Comparison of ENCODE assay signal across 26 mouse cellular contexts in the genomic region with DNA sequence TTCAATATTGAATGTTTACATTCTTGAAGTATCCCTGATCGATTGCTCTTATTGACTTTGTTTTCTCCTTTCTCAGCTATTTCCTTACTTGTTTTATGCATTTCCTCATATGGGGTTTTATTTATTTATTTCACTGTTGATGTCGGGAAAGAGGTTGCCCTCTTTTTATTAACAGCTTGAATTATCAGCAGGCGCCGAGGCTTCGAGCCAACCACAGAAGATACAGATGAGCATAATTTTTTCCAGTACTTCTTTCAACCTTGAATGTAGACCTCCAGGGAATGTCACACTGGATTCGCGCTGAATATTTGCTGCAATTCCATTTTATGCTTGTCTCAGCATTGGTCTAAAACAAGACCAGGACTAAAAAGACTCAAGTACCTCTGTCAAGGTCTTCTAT.
DNase-seq lines count a peak whose midpoint lies in the region; ATAC-seq and TF ChIP-seq lines count a peak whose summit lies in the region.
"Had no signal": no experiment of that assay in that cellular context is flagged by ENCODE, and none has a peak within 500 bp of the region (broad histone marks: within the 10 kb centered on the region; RNA-seq: fewer than 3 reads in every experiment).

No protein-coding gene starts in this region.

- no peaks in the 10 kb centered on the region for H3K4me1 ChIP-seq in lung, embryonic 14.5 days (ENCODE audit: insufficient read depth)
- no peaks in the 10 kb centered on the region for H3K4me1 ChIP-seq in lung, adult 2 months (ENCODE audit: control insufficient read depth, insufficient read depth, low read length)
- H3K4me1 ChIP-seq: embryonic facial prominence, embryonic 10.5 days; forebrain, embryonic 10.5 days; heart, embryonic 12.5 days; limb, embryonic 13.5 days; liver, embryonic 12.5 days; lung, embryonic 15.5 days; neural tube, embryonic 12.5 days had no signal

- TF ChIP-seq CTCF in lung, embryonic 14.5 days (IDR thresholded peaks at IDR 0.05; ENCODE audit: low read depth) = no peak
- no peak for TF ChIP-seq CTCF in lung, adult 2 months (IDR thresholded peaks at IDR 0.05; ENCODE audit: insufficient read depth, low read length)

- no peak overlapping the region for H3K4me3 ChIP-seq in lung, embryonic 14.5 days (ENCODE audit: low read depth, low read length)
- no peak overlapping the region for H3K4me3 ChIP-seq in lung, adult 2 months (replicated peaks; ENCODE audit: extremely low read depth, low read depth, low read length)
- H3K4me3 ChIP-seq: embryonic facial prominence, embryonic 10.5 days; forebrain, embryonic 10.5 days; heart, embryonic 12.5 days; layer of hippocampus, adult 2 months; limb, embryonic 13.5 days; liver, embryonic 12.5 days; lung, embryonic 15.5 days; neural tube, embryonic 12.5 days had no signal

- H3K4me2 ChIP-seq in lung, embryonic 14.5 days = no peak overlapping the region
- H3K4me2 ChIP-seq: heart, embryonic 12.5 days; limb, embryonic 13.5 days; liver, embryonic 12.5 days; lung, embryonic 15.5 days; neural tube, embryonic 12.5 days had no signal

- no peak overlapping the region for H3K9ac ChIP-seq in lung, embryonic 14.5 days
- H3K9ac ChIP-seq: heart, embryonic 12.5 days; limb, embryonic 13.5 days; liver, embryonic 12.5 days; lung, embryonic 15.5 days; neural tube, embryonic 12.5 days had no signal

- DNase-seq in lung, embryonic 14.5 days = peak; percentile 71
- no peak for DNase-seq in lung, adult 2 months
- DNase-seq in cerebellum, adult 11 months = peak; percentile 70
- DNase-seq in cerebellum, adult 9-11 months = peak; percentile 82
- DNase-seq in lung, postnatal 4 days = peak; percentile 4 to 22
- no peak for DNase-seq in retina, embryonic 14.5 days (ENCODE audit: low spot score)
- DNase-seq: adrenal gland, postnatal 36 days; gastrocnemius, postnatal 14 days; heart, adult 18-20 months; heart, postnatal 10 days; kidney, postnatal 25 days; midbrain, embryonic 14.5 days; thymus, adult 2 months; thymus, postnatal 4 days had no signal

- ATAC-seq in lung, embryonic 14.5 days (ENCODE audit: insufficient read depth) = peak; percentile 41; the same call in 1 of the 2 replicates
- ATAC-seq in activated CD4-positive, CD25-positive, alpha-beta regulatory T cell, adult 4 months = no peak
- ATAC-seq: forebrain, embryonic 16.5 days; hindbrain, postnatal 0 days; intestine, embryonic 16.5 days; liver, embryonic 12.5 days had no signal

- H3K27me3 ChIP-seq in lung, embryonic 14.5 days (ENCODE audit: insufficient read depth, low read length) = no peaks in the 10 kb centered on the region
- H3K27me3 ChIP-seq: heart, embryonic 12.5 days; limb, embryonic 13.5 days; liver, embryonic 12.5 days; lung, embryonic 15.5 days; neural tube, embryonic 12.5 days had no signal

- no peak overlapping the region for H3K27ac ChIP-seq in lung, embryonic 14.5 days (ENCODE audit: low read depth)
- H3K27ac ChIP-seq: embryonic facial prominence, embryonic 10.5 days; forebrain, embryonic 10.5 days; hindbrain, postnatal 0 days; layer of hippocampus, adult 2 months; limb, embryonic 13.5 days; liver, embryonic 12.5 days; lung, embryonic 15.5 days; neural tube, embryonic 12.5 days had no signal

- no peaks in the 10 kb centered on the region for H3K9me3 ChIP-seq in lung, embryonic 14.5 days (ENCODE audit: low read depth, low read length)
- H3K9me3 ChIP-seq: embryonic facial prominence, embryonic 10.5 days; forebrain, embryonic 10.5 days; heart, embryonic 12.5 days; limb, embryonic 13.5 days; liver, embryonic 12.5 days; lung, embryonic 15.5 days; neural tube, embryonic 12.5 days had no signal

- no peak for TF ChIP-seq POLR2A in lung, adult 2 months (IDR thresholded peaks at IDR 0.05; ENCODE audit: borderline replicate concordance, extremely low read depth, low read depth, low read length)

- H3K36me3 ChIP-seq in lung, embryonic 14.5 days (ENCODE audit: insufficient read depth) = no peaks in the 10 kb centered on the region
- H3K36me3 ChIP-seq: embryonic facial prominence, embryonic 10.5 days; forebrain, embryonic 10.5 days; heart, embryonic 12.5 days; limb, embryonic 13.5 days; liver, embryonic 12.5 days; lung, embryonic 15.5 days; neural tube, embryonic 12.5 days had no signal

- 53% methylated on average over 7 of the region's 7 CpGs for WGBS in lung, embryonic 14.5 days
- WGBS in lung, adult 2 months = 60% methylated on average over 7 of the region's 7 CpGs

Comparison
In these comparisons a context has a peak if more than half of its experiments do, and no peak if none do; other contexts are left out.
1. DNase-seq: peak in lung, embryonic 14.5 days (single experiment), cerebellum, adult 11 months (single experiment), cerebellum, adult 9-11 months (single experiment) and lung, postnatal 4 days (2 of 2); none in lung, adult 2 months (single experiment) and retina, embryonic 14.5 days (single experiment).